Mouse (Mus musculus) neural tube, embryonic 13.5 days (tissue): ENCODE results near the gene Tspan33. TPM values are rescaled to one million over a fixed set of nuclear protein-coding genes. Genes with fewer than 3 reads are reported as not detected.

Source experiments
- ATAC-seq: fragments of 200-750 bp; cut with Nextera tagmentation; 2 replicates; pipeline ENCODE4 v1.8.0; 2017; ENCODE audit warnings: low read depth, mild to moderate bottlenecking, moderate TSS enrichment, moderate library complexity
- H3K27ac ChIP-seq: fragments of 300-500 bp; sonication (generic); replicated peaks from 2 replicates; pipeline ENCODE4 v1.5.1; 2015; ENCODE audit warnings: moderate library complexity, mild to moderate bottlenecking, inconsistent platforms
- H3K27me3 ChIP-seq: fragments of 300-500 bp; sonication (generic); 2 replicates; pipeline ENCODE4 v1.6.1; 2015; ENCODE audit warnings: mild to moderate bottlenecking, inconsistent platforms
- H3K36me3 ChIP-seq: fragments of 300-500 bp; sonication (generic); 2 replicates; pipeline ENCODE4 v1.6.1; 2015; ENCODE audit warnings: mild to moderate bottlenecking, inconsistent platforms
- H3K4me1 ChIP-seq: fragments of 300-500 bp; sonication (generic); replicated peaks from 2 replicates; pipeline ENCODE4 v1.6.1; 2015; ENCODE audit warnings: inconsistent platforms
- H3K4me2 ChIP-seq: fragments of 300-500 bp; sonication (generic); 2 replicates; pipeline ENCODE4 v1.6.1; 2015; ENCODE audit warnings: inconsistent platforms, mild to moderate bottlenecking, moderate library complexity
- H3K4me3 ChIP-seq: fragments of 300-500 bp; sonication (generic); 2 replicates; pipeline ENCODE4 v1.5.1; 2015; ENCODE audit warnings: mild to moderate bottlenecking, inconsistent platforms
- H3K9ac ChIP-seq: fragments of 300-500 bp; sonication (generic); 2 replicates; pipeline ENCODE4 v1.6.1; 2015; ENCODE audit warnings: moderate library complexity, mild to moderate bottlenecking, inconsistent platforms
- H3K9me3 ChIP-seq: fragments of 300-500 bp; sonication (generic); 2 replicates; pipeline ENCODE4 v1.6.1; 2016; ENCODE audit warnings: inconsistent platforms
- WGBS: fragments of 180-500 bp; shearing (Covaris S2); methylation state at CpG from one replicate; pipeline ENCODE4 v1.1.7; 2015; 5-methylcytosine and 5-hydroxymethylcytosine counted together
- polyA plus RNA-seq: library from polyadenylated mRNA; unstranded; fragments of >200 nt; fragmentation: Nextera tagmentation; extraction: Ambion mirVana; gene quantifications from 2 replicates; pipeline ENCODE4 v1.2.1, GENCODE M21; 2015

The Tspan33 gene
- polyA plus RNA-seq, 1 experiment from 2014 or later: 5.6 TPM

GRCm38 (mm10) chr6:29761282-29761681 lies 67.3 kb downstream of the Tspan33 start:
- Histone ChIP-seq H3K36me3 (peaks cover 27% of the 10 kb centered on the region), H3K4me1 (no peaks in the 10 kb centered on the region), H3K4me2 (no peak overlapping the region), H3K27ac (no peak overlapping the region), H3K27me3 (no peaks in the 10 kb centered on the region), H3K4me3 (no peak overlapping the region), H3K9me3 (no peaks in the 10 kb centered on the region), H3K9ac (no peak overlapping the region)
- 92% methylated on average over 4 of the region's 4 CpGs for WGBS
- ATAC-seq: no peak

GRCm38 (mm10) chr6:29762524-29762923 lies 68.5 kb downstream of the Tspan33 start:
- no peak for ATAC-seq
- H3K27ac ChIP-seq: no peak overlapping the region
- no peak overlapping the region for H3K9ac ChIP-seq
- H3K9me3 ChIP-seq: no peaks in the 10 kb centered on the region
- 69% methylated on average over 4 of the region's 4 CpGs for WGBS
- H3K4me1 ChIP-seq: peaks cover 3% of the 10 kb centered on the region; the same call in 1 of the 2 replicates
- no peak overlapping the region for H3K4me2 ChIP-seq
- no peak overlapping the region for H3K4me3 ChIP-seq
- no peaks in the 10 kb centered on the region for H3K27me3 ChIP-seq
- H3K36me3 ChIP-seq: peaks cover 16% of the 10 kb centered on the region

- Histone ChIP-seq H3K4me3 (no peak overlapping the region), H3K27me3 (no peaks in the 10 kb centered on the region), H3K9ac (no peak overlapping the region), H3K36me3 (no peaks in the 10 kb centered on the region), H3K27ac (no peak overlapping the region), H3K4me2 (no peak overlapping the region), H3K9me3 (no peaks in the 10 kb centered on the region), H3K4me1 (peaks cover 24% of the 10 kb centered on the region)
- WGBS: 91% methylated on average over 2 of the region's 2 CpGs
- no peak for ATAC-seq
Observed at GRCm38 (mm10) chr6:29766874-29767273, 72.9 kb downstream of the Tspan33 start.

Other genes starting within 250 kb of the Tspan33 start
- 271 and 332 TPM in 2 replicates for gene Atp6v1f, start 226.5 kb upstream of the Tspan33 start, polyA plus RNA-seq
- gene Atp6v1fnb, start 222.8 kb upstream of the Tspan33 start, polyA plus RNA-seq: 0.79 TPM in 1 of 2 replicates, not detected in the other
- gene Kcp, start 186.3 kb upstream of the Tspan33 start, polyA plus RNA-seq: 20.1 and 24.6 TPM in 2 replicates
- gene Irf5, start 167.6 kb upstream of the Tspan33 start, polyA plus RNA-seq: 3.0 and 3.3 TPM in 2 replicates
- gene Tnpo3, start 84.3 kb upstream of the Tspan33 start, polyA plus RNA-seq: 82.2 and 87.4 TPM in 2 replicates
- 16.1 and 16.4 TPM in 2 replicates for gene Smo, start 41.3 kb downstream of the Tspan33 start, polyA plus RNA-seq
- 17.2 and 17.3 TPM in 2 replicates for gene Ahcyl2, start 73.8 kb downstream of the Tspan33 start, polyA plus RNA-seq
- gene Strip2, start 222.8 kb downstream of the Tspan33 start, polyA plus RNA-seq: 1.5 and 1.7 TPM in 2 replicates